Mouse (Mus musculus): ENCODE measurements around the gene Sec1.
"Not testable (repeated sequence)": the region's sequence is repeated elsewhere in the genome, so short reads cannot be mapped to it uniquely, and the experiment has no call there.

Sec1 gene

GRCm38 (mm10) chr7:45677627-45678295 lies 16.4 kb downstream of the Sec1 start:
- DNase-seq, result no peak

- DNase-seq, result no peak
Observed at GRCm38 (mm10) chr7:45668921-45669320, 25.3 kb downstream of the Sec1 start.

GRCm38 (mm10) chr7:45667761-45668160 lies 26.4 kb downstream of the Sec1 start:
- no peak for DNase-seq

- DNase-seq, result no peak
Observed at GRCm38 (mm10) chr7:45666161-45666560, 28.0 kb downstream of the Sec1 start, which contains the start of gene Fut2. Gene Fut2, minus strand, starts transcription at chr7:45666394.

GRCm38 (mm10) chr7:45665303-45666138 lies 28.7 kb downstream of the Sec1 start:
- no peak for DNase-seq

- DNase-seq, result not testable (repeated sequence)
Observed at GRCm38 (mm10) chr7:45661702-45662101, 32.5 kb downstream of the Sec1 start.

GRCm38 (mm10) chr7:45660746-45661478 lies 33.3 kb downstream of the Sec1 start:
- DNase-seq, result no peak

GRCm38 (mm10) chr7:45654424-45655047 lies 39.7 kb downstream of the Sec1 start:
- no peak for DNase-seq

DNA sequence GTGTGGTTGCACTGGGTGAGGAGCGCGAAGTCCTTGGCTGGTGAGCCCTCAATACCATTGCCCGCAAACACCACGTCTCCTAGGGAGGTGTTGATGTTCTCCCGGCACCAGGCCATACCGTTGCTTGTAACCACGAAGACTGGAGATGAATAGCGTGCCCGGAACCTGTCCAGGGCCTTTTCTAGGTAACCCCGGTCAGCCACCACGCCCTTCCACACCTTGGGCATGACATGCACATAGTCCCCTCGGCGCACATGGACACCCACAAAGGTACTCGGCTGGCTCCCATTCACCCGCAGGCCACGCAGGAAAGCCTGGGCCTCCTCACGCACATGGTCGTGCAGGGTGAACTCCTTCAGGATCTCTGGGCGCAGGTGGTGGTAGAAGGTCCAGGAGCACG lies 43.7 kb downstream of the Sec1 start:
- not testable (repeated sequence) for DNase-seq

GRCm38 (mm10) chr7:45649351-45649750 lies 44.9 kb downstream of the Sec1 start:
- no peak for DNase-seq

GRCm38 (mm10) chr7:45646671-45647070 lies 47.5 kb downstream of the Sec1 start:
- DNase-seq, result no peak

DNA sequence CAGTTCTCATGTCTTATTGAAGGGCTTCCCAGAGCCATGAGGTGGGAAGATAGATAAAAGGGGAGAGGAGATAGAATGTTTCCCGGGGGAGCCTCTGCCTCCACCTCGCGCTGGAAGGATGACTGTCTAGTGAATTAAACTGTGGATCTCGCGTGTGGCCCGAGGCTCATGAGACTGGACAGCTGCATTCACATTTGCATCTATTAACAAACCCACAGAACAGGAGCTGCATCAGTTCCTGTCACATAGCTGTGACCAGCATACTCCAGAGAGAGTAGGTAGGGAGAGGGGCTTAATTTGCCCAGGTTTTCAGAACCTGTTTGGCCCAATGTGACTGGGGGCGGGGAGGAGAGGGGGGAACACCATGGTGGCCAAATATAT lies 48.6 kb downstream of the Sec1 start:
- no peak for DNase-seq

- peak in 1 of 2 experiments; percentile 32 for DNase-seq
Observed at GRCm38 (mm10) chr7:45644872-45645590, 49.2 kb downstream of the Sec1 start.

GRCm38 (mm10) chr7:45644183-45644582 lies 50.0 kb downstream of the Sec1 start:
- DNase-seq, result peak; percentile 66 to 68

GRCm38 (mm10) chr7:45643441-45644178 lies 50.6 kb downstream of the Sec1 start:
- peak; percentile 99 to 100 for DNase-seq

DNA sequence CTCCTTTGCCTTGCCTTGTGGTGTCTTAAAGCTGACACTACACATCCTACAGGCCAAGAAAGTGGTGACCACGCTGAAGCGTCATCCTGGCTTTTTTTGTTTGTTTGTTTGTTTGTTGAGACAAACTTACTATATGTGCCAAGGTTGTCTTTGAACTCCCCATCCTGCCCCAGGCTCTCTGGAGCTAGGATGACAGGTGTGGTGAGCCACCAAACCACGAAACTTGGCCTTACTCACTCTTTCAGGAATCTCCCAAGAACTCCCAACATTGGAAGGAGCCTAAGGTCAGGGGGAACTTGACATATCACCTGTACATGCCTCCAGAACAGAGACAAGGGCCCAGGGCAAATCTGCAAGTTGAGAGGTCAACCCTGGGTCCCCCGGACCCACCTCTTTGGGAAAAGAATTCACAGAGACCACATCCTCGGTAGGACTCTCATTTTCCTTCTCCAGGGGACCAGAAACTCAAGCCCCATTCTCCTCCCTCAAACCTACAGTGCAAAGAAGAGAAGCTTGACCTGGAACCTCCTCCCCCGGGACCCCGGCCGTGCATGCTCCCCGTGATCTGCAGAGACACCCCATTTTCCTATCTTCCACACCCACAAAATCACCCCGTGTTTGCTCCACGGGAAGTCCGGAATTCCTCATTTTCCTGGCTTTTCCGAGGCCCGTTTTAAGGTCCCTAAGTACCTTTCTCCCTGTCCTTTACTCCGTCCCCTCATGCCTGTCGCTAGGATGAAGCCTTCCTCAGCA lies 51.5 kb downstream of the Sec1 start:
- DNase-seq, result peak in 1 of 2 experiments; percentile 37

DNA sequence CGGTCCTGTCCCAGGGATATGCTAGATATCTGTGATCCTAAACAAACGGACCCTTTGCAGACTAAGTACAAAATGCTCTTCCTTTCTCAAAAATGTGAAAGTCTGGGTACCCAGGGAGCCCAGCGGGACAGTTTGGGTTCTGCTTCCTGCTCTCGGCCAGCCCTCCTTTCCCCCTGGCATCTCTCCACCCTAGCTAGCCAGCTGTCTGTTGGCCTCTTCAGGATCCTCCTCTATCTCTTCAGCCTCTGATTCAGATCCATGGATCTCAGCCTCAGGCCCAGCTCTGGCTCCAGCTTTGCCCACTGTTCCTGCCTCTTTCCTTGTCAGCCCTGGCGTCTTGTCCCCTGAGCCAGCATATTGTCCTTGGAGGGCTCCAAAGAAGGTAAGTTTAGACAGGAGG lies 52.1 kb downstream of the Sec1 start:
- DNase-seq, result peak; percentile 59 to 60

- DNase-seq, result peak; percentile 59 to 70
Observed at GRCm38 (mm10) chr7:45641391-45642040, 52.7 kb downstream of the Sec1 start.

DNA sequence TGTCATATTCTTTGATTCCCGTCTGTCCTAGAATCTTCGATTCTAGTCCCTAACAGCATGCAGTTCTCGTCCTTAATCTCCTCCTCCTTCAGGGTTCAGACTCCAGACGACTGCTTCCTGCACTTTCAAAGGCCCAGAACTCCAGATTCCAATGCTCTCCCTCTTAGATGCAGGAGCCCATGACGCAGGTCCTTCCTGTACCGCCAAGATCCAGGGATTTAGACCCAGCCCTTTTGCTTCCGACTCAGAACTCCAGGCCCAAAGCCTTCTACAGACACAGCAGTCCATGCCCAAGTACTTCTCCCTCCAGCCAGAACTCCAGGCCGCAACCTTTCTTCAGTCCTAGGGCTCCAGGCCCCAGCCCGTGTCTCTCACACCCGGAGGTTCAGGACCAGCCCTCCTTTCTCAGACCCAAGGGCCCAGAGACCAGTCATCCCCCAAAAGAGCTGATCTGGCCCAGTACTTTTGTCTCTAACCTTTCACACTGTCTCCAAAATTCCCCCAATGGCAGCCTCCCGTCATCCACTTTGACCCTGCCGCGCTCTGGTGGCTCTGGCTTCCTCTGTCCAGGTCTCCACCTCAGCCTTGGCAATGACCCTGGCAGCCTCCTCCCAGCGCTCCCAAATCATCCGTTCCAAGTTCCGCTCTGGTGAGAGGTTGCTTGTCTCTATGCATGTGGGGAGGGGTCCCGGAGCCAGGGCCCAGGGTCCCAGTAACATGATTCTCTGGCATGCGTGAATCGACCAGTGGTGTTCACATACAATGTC lies 53.8 kb downstream of the Sec1 start:
- no peak for DNase-seq

All from cerebellum, adult 18-20 months (tissue).